Mouse (Mus musculus) limb, embryonic 13.5 days (tissue): ENCODE data around the gene Clnk. TPM values are rescaled to one million over a fixed set of nuclear protein-coding genes. Genes with fewer than 3 reads are reported as not detected.
A peak's percentile ranks its signal among the peaks of the same experiment; 100 is the strongest.

ENCODE experiments used
- ATAC-seq: fragments of 200-750 bp; cut with Nextera tagmentation; 2 replicates; pipeline ENCODE4 v1.8.0; 2017; ENCODE audit warnings: low read depth, moderate number of reproducible peaks, moderate TSS enrichment; ENCODE audit not compliant: low FRiP score
- H3K27ac ChIP-seq: fragments of 300-500 bp; sonication (generic); 2 replicates; pipeline ENCODE4 v1.5.1; 2015; ENCODE audit warnings: inconsistent platforms, mild to moderate bottlenecking, moderate library complexity
- H3K27me3 ChIP-seq: fragments of 300-500 bp; sonication (generic); 2 replicates; pipeline ENCODE4 v1.6.1; 2015; ENCODE audit warnings: mild to moderate bottlenecking, inconsistent platforms
- H3K36me3 ChIP-seq: fragments of 300-500 bp; sonication (generic); 2 replicates; pipeline ENCODE4 v1.6.1; 2015; ENCODE audit warnings: inconsistent platforms, mild to moderate bottlenecking, moderate library complexity
- H3K4me1 ChIP-seq: fragments of 300-500 bp; sonication (generic); 2 replicates; pipeline ENCODE4 v1.6.1; 2015; ENCODE audit warnings: inconsistent platforms
- H3K4me2 ChIP-seq: fragments of 300-500 bp; sonication (generic); replicated peaks from 2 replicates; pipeline ENCODE4 v1.6.1; 2015; ENCODE audit warnings: inconsistent platforms, mild to moderate bottlenecking, moderate library complexity
- H3K4me3 ChIP-seq: fragments of 300-500 bp; sonication (generic); 2 replicates; pipeline ENCODE4 v1.5.1; 2015; ENCODE audit warnings: moderate library complexity, mild to moderate bottlenecking, inconsistent platforms
- H3K9ac ChIP-seq: fragments of 300-500 bp; sonication (generic); 2 replicates; pipeline ENCODE4 v1.6.1; 2015; ENCODE audit warnings: mild to moderate bottlenecking, inconsistent platforms
- H3K9me3 ChIP-seq: fragments of 300-500 bp; sonication (generic); 2 replicates; pipeline ENCODE4 v1.6.1; 2016; ENCODE audit warnings: inconsistent platforms
- WGBS: fragments of 180-500 bp; shearing (Covaris S2); methylation state at CpG from one replicate; pipeline ENCODE4 v1.1.7; 2015; 5-methylcytosine and 5-hydroxymethylcytosine counted together
- polyA plus RNA-seq: library from polyadenylated mRNA; unstranded; fragments of >200 nt; fragmentation: Nextera tagmentation; extraction: Ambion mirVana; gene quantifications from 2 replicates; pipeline ENCODE4 v1.2.1, GENCODE M21; 2015

Gene Clnk
- polyA plus RNA-seq, 1 experiment from 2014 or later: not detected

GRCm38 (mm10) chr5:38787851-38788520, 88.6 kb downstream of the Clnk start:
- Histone ChIP-seq H3K4me2 (peak overlapping the region; percentile 38), H3K4me3 (no peak overlapping the region), H3K27ac (no peak overlapping the region), H3K9ac (no peak overlapping the region), H3K4me1 (peaks cover 26% of the 10 kb centered on the region), H3K27me3 (peaks cover 18% of the 10 kb centered on the region; the same call in 1 of the 2 replicates), H3K36me3 (no peaks in the 10 kb centered on the region), H3K9me3 (no peaks in the 10 kb centered on the region)
- 0 out of 2 replicates have a peak, but pooled peaks have one; percentile 19 for ATAC-seq
- 19% methylated on average over 15 of the region's 15 CpGs for WGBS

GRCm38 (mm10) chr5:38786126-38786525, 90.5 kb downstream of the Clnk start:
- Histone ChIP-seq H3K4me2 (peak overlapping the region; percentile 21; the same call in 1 of the 2 replicates), H3K27ac (no peak overlapping the region), H3K9ac (no peak overlapping the region), H3K9me3 (no peaks in the 10 kb centered on the region), H3K4me1 (peaks cover 29% of the 10 kb centered on the region), H3K36me3 (no peaks in the 10 kb centered on the region), H3K4me3 (no peak overlapping the region), H3K27me3 (peaks cover 15% of the 10 kb centered on the region; the same call in 1 of the 2 replicates)
- ATAC-seq: no peak
- WGBS: 34% methylated on average over 15 of the region's 15 CpGs

DNA sequence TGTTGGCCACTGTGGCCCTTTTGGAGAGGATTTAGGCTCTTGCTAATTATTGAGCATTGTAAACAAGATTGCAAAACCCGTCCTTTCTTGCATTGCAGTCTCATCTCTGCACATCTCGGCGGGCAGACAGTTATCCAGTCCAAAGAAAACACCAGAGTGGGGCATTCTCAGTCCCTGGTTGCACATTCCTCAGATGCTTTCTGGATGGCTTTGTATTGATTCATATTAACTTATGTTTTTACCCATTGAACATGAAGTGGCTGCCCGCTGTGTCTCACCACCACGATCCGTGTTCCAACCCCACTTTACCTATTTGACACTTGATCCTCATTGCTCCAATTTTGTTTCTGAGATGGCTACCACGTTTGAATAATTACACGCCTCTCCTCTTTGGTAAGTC, 90.9 kb downstream of the Clnk start:
- H3K36me3 ChIP-seq: no peaks in the 10 kb centered on the region
- WGBS: 72% methylated on average over 8 of the region's 8 CpGs

DNA sequence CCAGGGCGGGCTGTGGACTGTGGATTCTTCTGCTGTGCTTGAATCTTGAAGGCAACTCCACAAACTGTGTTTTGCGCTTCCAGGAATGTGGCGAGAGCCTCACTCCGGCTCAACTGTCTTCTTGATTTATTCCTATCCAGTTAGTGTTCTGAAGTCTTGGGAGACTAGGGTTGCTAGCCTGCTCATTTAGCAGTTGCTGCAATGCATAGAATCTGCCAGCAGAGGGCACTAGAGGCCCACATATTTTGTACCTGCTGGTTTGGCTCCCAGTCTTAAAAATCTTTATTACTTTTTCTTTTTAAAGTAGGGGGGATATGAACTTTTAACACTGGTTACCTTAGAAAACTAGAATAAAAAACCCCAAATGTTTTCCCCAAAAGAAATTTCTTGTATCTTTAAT, 94.8 kb downstream of the Clnk start:
- no peak for ATAC-seq
- peaks cover 6% of the 10 kb centered on the region; the same call in 1 of the 2 replicates for H3K27me3 ChIP-seq
- no peaks in the 10 kb centered on the region for H3K36me3 ChIP-seq
- no peak overlapping the region for H3K4me3 ChIP-seq
- H3K4me1 ChIP-seq: peaks cover 14% of the 10 kb centered on the region
- H3K4me2 ChIP-seq: no peak overlapping the region
- no peak overlapping the region for H3K27ac ChIP-seq
- 26% methylated on average over 4 of the region's 4 CpGs for WGBS
- H3K9me3 ChIP-seq: no peaks in the 10 kb centered on the region
- H3K9ac ChIP-seq: no peak overlapping the region

More for the DNA sequence above, 90.9 kb downstream of the Clnk start:
- H3K9ac ChIP-seq: no peak overlapping the region
- no peak overlapping the region for H3K27ac ChIP-seq
- H3K27me3 ChIP-seq: peaks cover 13% of the 10 kb centered on the region; the same call in 1 of the 2 replicates
- ATAC-seq: no peak
- H3K9me3 ChIP-seq: no peaks in the 10 kb centered on the region
- no peak overlapping the region for H3K4me3 ChIP-seq
- H3K4me1 ChIP-seq: peaks cover 30% of the 10 kb centered on the region
- no peak overlapping the region for H3K4me2 ChIP-seq

- Histone ChIP-seq H3K27me3 (peaks cover 6% of the 10 kb centered on the region; the same call in 1 of the 2 replicates), H3K4me1 (0 out of 2 replicates have a peak, but pooled peaks cover 5% of the 10 kb centered on the region), H3K27ac (no peak overlapping the region), H3K9me3 (no peaks in the 10 kb centered on the region), H3K4me2 (no peak overlapping the region), H3K36me3 (no peaks in the 10 kb centered on the region), H3K9ac (no peak overlapping the region), H3K4me3 (no peak overlapping the region)
- WGBS: 62% methylated on average over 8 of the region's 8 CpGs
- ATAC-seq: no peak
Measured at GRCm38 (mm10) chr5:38780631-38781030, 96.0 kb downstream of the Clnk start.

DNA sequence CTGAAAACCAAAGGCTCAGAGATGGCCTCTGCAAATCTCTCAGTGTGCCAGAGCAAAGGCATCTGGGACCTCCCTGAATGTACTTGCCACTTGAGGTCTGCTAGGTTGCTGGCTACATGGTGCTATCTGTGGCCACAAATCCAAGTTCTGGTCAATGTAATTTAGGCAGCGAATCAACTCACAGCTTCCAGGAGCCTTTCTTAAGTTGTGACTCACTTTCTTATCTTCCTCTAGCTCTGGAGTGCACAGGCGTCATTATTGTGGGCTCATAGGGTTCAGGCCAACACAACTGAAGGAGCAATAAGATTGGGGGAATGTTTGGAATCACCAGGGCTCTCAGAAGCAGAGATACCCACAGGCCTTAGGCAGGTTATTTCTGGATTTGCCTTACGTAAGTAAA, 96.6 kb downstream of the Clnk start:
- WGBS: 80% methylated on average over 3 of the region's 3 CpGs
- Histone ChIP-seq H3K27me3 (peaks cover 8% of the 10 kb centered on the region; the same call in 1 of the 2 replicates), H3K9ac (no peak overlapping the region), H3K4me2 (no peak overlapping the region), H3K4me3 (no peak overlapping the region), H3K36me3 (no peaks in the 10 kb centered on the region), H3K27ac (no peak overlapping the region), H3K9me3 (no peaks in the 10 kb centered on the region), H3K4me1 (0 out of 2 replicates have a peak, but pooled peaks cover 5% of the 10 kb centered on the region)
- ATAC-seq: no peak

DNA sequence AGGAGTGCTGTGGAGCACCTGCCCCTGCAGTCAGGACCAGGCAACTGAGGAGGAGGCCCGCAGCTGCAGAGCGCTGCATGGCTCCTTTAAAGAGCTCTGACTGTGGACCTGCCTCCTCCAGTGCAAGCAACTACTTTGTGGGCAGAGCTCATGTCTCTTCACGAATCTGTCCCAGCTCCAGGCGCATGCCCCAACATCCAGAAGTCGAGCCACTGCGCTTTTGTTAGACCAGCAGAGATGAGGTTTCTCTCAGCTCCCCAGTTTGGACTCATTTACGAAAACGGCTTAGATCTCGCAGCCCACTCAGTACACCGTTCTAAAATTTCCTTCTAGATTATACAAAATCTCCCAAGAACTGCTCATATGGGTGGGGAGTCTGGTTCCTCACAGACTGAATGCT, 101.1 kb downstream of the Clnk start:
- no peak overlapping the region for H3K4me2 ChIP-seq
- H3K36me3 ChIP-seq: no peaks in the 10 kb centered on the region
- no peaks in the 10 kb centered on the region for H3K9me3 ChIP-seq
- no peak overlapping the region for H3K9ac ChIP-seq
- H3K27me3 ChIP-seq: 0 out of 2 replicates have a peak, but pooled peaks cover 2% of the 10 kb centered on the region
- no peaks in the 10 kb centered on the region for H3K4me1 ChIP-seq
- 75% methylated on average over 10 of the region's 10 CpGs for WGBS
- H3K4me3 ChIP-seq: no peak overlapping the region
- ATAC-seq: no peak
- no peak overlapping the region for H3K27ac ChIP-seq

DNA sequence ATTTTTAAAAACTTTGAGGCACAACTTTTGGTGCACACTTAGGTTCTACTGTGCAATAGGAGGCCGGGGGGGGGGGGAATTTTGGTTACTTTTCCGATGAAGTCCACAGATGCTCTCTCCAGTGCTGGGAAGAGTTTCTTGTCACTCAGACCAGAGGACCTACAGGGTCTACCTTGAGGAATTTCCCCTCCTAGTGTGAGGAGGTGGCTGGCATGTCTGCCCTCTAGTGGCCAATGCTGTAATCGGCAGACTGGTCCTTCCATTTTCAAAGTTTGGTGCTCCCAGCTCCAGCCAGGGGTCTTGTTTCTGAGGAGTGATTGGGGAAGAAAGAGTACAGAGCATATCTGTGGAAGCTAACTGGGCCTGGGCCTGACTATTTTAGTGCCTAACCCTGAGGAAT, 121.7 kb downstream of the Clnk start:
- no peaks in the 10 kb centered on the region for H3K4me1 ChIP-seq
- no peaks in the 10 kb centered on the region for H3K27me3 ChIP-seq
- H3K4me2 ChIP-seq: no peak overlapping the region
- ATAC-seq: no peak
- H3K4me3 ChIP-seq: no peak overlapping the region
- H3K36me3 ChIP-seq: no peaks in the 10 kb centered on the region
- H3K27ac ChIP-seq: no peak overlapping the region
- no peak overlapping the region for H3K9ac ChIP-seq
- no peaks in the 10 kb centered on the region for H3K9me3 ChIP-seq
- 15% methylated on average over 3 of the region's 3 CpGs for WGBS

GRCm38 (mm10) chr5:38752749-38753148, 123.9 kb downstream of the Clnk start:
- Histone ChIP-seq H3K4me1 (no peaks in the 10 kb centered on the region), H3K9me3 (no peaks in the 10 kb centered on the region), H3K9ac (no peak overlapping the region), H3K4me3 (no peak overlapping the region), H3K36me3 (no peaks in the 10 kb centered on the region), H3K4me2 (no peak overlapping the region), H3K27ac (no peak overlapping the region), H3K27me3 (no peaks in the 10 kb centered on the region)
- WGBS: 25% methylated on average over 4 of the region's 4 CpGs
- no peak for ATAC-seq

DNA sequence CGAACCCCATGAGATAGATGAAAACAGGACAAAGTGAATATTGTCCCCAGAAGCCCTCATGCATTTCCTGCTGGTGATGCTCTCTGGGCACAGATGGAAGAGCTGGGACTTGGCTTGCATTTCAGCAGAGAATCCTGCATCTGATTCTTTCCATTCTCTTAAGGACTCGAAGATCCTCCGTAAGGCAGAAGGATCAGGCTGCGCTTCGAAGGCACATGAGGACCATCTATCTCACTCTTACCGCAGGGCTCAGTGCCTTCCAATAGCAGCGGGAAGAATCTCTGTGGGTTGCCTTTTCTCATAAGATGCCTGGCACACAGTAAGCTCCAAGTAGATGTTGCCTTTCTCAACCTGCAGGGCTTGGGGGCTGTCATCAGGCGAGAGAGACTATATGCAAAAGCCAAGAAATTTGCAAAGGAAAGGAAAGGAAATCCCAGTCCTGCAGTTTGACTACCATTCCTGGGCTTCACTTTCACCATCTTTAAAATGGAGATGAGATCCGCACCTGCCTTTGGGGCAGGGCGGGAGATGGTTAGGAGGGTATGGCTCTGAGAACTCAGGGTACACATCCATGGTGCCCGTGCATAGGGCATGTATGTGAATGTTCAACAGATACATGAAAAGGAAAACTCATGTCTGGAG, 167.6 kb downstream of the Clnk start:
- WGBS: 63% methylated on average over 11 of the region's 11 CpGs
- no peak overlapping the region for H3K27ac ChIP-seq
- no peak for ATAC-seq
- no peaks in the 10 kb centered on the region for H3K27me3 ChIP-seq
- H3K4me2 ChIP-seq: no peak overlapping the region
- no peak overlapping the region for H3K9ac ChIP-seq
- H3K4me1 ChIP-seq: no peaks in the 10 kb centered on the region
- H3K9me3 ChIP-seq: 0 out of 2 replicates have a peak, but pooled peaks cover 2% of the 10 kb centered on the region
- H3K36me3 ChIP-seq: no peaks in the 10 kb centered on the region
- H3K4me3 ChIP-seq: no peak overlapping the region

GRCm38 (mm10) chr5:38707364-38708075, 169.1 kb downstream of the Clnk start:
- ATAC-seq: no peak
- Histone ChIP-seq H3K27me3 (no peaks in the 10 kb centered on the region), H3K27ac (no peak overlapping the region), H3K4me1 (no peaks in the 10 kb centered on the region), H3K4me2 (no peak overlapping the region), H3K36me3 (no peaks in the 10 kb centered on the region), H3K9ac (no peak overlapping the region), H3K9me3 (0 out of 2 replicates have a peak, but pooled peaks cover 2% of the 10 kb centered on the region), H3K4me3 (no peak overlapping the region)
- 84% methylated on average over 7 of the region's 7 CpGs for WGBS

DNA sequence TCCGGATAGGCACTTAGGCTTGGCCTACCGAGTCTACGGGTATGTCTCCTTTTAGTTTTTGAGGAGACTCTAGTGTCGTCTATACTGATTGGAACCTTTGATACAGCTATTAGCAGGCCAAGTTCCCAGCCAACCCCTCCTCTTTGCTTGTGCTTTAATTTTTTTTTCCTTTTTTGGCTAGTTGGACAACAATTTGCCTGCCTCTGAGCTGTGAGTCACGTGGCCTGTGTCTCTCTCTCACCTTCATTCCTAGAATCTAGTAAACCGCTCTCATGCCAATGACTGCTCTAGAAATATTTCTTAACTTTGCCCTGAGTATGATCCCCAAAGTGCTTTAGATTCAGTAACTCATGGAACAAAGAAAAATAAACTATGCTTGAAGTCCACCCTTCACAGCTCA, 173.7 kb downstream of the Clnk start:
- Histone ChIP-seq H3K4me3 (no peak overlapping the region), H3K9ac (no peak overlapping the region), H3K4me1 (no peaks in the 10 kb centered on the region), H3K4me2 (no peak overlapping the region), H3K27ac (no peak overlapping the region), H3K9me3 (no peaks in the 10 kb centered on the region), H3K27me3 (no peaks in the 10 kb centered on the region), H3K36me3 (no peaks in the 10 kb centered on the region)
- WGBS: 89% methylated on average over 6 of the region's 6 CpGs
- no peak for ATAC-seq
